Mouse (Mus musculus) ovary, postnatal 36 days (tissue): ENCODE measurements around the gene Asl.
"Not testable (repeated sequence)": the region's sequence is repeated elsewhere in the genome, so short reads cannot be mapped to it uniquely, and the experiment has no call there.

ENCODE experiments used
- DNase-seq: peaks from one replicate; pipeline ENCODE4 v3.0.0; 2022; ENCODE audit warnings: low spot score, mixed read lengths

The Asl gene

GRCm38 (mm10) chr5:130046100-130046499, 17.1 kb upstream of the Asl start:
- DNase-seq, result no peak

- peak; percentile 50 for DNase-seq
These were observed 15.2 kb upstream of the Asl start for GRCm38 (mm10) chr5:130044201-130044695.

DNA sequence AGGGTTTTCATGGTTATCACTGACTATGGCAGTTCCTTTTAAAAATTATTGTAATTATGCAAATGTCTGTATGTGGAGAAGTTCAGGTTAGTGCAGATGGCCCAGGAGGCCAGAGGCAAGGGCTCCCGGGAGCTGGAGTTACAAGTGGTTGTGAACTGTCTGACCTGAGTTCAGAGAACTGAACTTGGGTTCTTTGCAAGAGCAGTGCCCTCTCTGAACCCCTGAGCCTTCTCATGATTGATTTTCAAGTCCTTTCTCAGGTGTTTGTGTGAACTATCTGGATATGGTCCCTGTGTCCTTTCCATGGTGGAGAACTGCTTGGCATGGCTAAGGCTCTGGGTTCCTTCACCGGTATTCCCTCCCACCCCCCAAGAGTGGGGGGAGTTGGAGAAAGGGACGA, 14.7 kb upstream of the Asl start:
- no peak for DNase-seq

DNA sequence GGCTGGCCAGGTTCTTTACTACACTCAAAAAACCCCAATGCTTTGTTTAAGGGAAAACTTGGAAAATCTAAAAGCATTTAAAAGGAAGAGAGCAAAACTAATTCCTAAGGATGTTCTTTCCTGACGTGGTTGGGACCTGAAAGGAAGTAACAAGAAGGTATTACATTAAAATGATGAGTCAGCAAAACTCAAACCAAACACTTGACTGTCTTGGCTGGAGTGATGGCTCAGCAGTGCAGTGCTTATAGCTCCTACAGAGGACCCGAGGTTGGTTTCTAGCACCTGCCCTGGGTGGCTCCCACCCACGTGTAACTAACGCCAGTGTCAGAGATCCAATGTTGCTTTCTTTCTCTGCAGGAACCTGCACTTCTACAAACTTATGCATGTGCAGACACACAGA, 12.2 kb upstream of the Asl start:
- no peak for DNase-seq

- no peak for DNase-seq
These were observed 11.8 kb upstream of the Asl start for GRCm38 (mm10) chr5:130040797-130041196.

DNA sequence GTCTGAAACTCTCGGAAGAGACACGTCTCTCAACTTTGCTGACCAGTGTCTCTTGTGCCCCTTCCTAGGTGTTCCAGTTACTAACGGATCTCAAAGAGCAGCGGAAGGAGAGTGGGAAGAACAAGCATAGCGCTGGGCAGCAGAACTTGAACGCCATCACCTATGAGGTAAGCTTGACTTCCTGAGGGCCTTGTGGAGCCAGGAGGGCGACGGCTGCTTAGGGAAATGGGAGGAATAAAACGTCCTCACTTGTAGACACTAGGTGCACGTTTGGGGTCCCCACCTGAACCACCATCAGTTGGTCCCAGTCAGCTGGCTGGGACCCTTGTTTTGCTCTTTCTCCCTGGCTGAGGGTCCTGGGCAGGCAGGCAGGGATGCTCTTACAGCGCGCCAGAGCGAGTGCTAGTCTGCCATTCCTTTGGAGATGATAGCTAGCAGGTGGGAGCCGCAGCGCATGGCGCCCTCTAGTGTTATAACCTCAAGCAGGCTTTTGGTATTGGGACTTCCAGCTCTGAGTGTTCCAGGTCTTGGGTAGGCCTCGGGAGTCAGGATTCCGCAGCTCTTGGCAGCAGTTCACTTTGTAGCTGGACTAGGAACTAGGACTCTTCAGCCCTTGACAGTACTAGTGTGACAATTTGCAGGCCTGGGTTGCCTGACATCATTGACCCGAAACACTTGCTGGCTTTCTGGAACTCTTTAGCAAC, 8.9 kb upstream of the Asl start:
- DNase-seq, result peak; percentile 53

GRCm38 (mm10) chr5:130036300-130036699, 7.3 kb upstream of the Asl start:
- DNase-seq, result not testable (repeated sequence)

- no peak for DNase-seq
These were observed 4.8 kb upstream of the Asl start for GRCm38 (mm10) chr5:130033869-130034268.

DNA sequence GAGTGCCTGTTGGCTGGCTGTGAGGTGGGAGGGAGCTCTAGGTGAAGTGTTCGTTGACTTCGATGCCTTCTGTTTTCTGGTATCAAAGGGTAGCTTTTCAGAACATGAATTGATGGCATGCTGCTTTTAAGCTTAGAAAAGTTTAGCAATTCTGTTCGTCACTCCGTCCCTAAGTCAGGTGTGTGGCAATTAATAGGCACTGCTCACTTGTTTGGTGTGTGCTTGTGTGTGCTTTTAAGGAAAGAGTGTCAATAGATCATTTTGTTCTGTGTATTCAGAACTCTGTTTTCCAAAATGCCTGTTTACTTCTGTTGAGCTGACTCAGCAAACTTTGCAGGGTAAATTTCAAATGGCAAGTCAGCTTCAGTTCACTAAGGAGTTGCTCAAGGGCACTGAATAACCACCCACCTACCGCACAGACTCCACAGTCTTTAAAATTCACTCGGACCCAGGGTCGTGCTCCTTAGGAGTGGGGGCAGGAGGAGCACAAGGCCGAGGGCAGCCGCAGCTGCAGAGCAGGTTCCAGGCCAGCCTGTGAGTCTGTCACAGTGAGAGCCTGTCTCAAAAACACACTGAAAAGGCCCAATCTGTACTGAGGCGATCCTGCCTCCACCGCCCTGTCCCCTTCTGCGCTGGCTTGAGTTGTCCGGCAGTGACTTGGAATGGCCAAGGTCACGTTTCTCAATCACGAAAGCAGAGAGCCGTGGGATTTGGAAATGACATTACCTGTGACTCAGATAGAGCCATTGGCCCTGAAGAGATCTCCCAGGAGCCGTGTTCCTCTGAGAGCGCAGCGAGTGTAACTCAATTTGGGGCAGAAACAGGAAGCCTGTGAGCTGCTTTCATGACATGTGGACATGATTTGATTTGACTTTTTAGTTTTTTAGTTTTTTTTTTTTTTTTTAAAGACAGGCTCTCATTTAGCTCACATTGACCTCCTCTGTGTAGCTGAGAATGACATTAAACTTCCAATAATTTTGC, 2.7 kb upstream of the Asl start:
- no peak for DNase-seq

GRCm38 (mm10) chr5:130027696-130028095, 1.4 kb downstream of the Asl start:
- no peak for DNase-seq

- no peak for DNase-seq
These were observed 1.9 kb downstream of the Asl start for GRCm38 (mm10) chr5:130027134-130027533.

DNA sequence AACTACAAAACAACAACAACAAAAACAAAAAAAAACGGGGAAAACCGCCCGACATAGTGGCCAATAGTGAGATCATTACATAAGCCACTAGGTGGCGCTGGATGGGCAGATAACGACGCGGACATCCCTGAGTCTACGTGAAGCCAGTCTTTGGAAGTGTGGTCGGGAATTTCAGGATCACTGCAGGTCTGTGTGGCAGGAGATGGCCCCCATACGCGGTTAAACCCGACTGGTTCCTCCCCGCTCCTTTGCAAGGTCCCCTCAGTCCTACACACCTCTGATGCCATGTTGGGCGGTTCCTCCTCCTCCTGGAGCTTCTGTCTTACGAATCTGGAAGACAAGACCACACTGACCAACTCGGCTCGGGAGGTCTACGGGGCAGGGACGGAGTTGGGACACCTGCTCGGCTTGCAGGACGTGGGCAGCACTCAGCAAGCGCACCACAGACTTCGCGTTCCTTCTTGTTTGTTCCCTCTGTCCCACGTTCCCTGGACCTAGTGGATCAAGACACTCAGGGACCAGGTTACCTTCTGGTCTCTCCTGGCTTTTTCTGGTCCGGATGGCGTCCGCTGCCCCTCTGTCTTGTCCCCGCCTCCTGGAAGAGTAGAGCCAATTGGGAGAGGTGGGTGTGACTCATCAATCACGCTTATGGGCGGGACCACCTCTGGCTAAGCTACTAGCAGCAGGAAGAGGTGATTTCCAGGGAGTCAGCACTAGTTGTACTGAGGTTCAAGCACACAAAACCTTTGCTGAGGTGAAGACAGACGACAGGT, 5.1 kb downstream of the Asl start:
- peak; percentile 83 for DNase-seq

DNA sequence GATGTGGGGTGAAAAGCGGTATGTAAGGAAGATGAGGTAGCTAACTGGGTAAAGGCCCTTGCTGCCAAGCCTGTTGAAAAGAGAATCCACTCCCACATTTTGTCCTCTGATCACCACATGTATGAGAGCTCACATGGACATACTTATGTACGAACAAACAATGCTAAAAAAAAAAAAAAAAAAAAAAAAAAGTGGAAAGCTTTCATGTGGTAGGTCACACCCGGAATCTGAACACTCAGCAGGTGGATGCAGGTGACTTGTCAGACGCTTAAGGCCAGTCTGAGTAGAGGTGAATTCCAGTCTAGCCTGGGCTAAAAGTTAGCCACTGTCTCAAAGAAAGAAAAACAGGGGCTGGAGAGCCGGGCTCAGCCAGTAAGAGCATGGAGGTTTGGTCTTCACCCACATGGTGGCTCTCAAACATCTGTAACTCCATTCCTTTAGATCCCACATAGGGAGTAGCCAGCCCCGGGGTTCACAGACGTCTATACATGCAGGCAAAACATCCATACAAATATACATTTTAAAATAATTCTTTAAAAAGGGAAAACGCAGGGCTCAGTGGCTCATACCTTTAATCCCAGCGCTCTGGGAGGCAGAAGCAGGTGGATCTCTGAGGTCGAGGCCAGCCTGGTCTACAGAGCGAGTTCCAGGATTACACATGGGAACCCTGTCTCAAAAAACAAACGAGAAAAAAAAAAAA, 5.8 kb downstream of the Asl start:
- no peak for DNase-seq

GRCm38 (mm10) chr5:130022366-130022765, 6.7 kb downstream of the Asl start:
- DNase-seq, result no peak

DNA sequence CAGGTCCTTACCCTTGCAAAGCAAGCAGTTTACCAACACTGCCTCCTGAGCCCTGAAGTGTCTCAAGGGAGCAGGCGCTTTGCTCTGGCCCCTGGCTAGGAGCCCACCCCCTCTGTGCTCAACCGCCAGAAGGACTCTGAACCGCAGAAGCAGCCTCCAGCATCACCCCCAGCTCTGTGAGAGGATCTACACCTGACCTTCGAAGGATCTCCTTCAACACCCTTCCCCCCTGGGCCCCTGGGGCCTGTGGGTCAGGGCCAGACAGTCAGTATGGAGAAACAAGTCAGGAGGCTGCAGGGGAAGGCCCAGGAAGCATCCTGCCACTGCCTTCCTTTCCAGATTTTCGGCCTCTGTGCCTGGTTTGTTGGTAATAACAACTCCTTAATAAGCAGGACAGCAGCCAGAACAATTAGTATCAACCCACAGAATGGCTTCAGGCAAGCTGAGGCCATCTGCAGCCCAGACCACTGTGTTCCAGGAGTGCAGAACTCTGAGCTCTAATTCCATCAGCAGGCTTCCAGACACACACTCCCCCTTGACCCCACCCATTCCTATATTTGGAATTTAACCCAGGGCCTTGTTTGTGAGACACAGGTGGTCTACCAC, 7.6 kb downstream of the Asl start:
- no peak for DNase-seq

GRCm38 (mm10) chr5:130019461-130019860, 9.6 kb downstream of the Asl start:
- no peak for DNase-seq

- DNase-seq, result no peak
These were observed 13.9 kb downstream of the Asl start for GRCm38 (mm10) chr5:130015104-130015503.

DNA sequence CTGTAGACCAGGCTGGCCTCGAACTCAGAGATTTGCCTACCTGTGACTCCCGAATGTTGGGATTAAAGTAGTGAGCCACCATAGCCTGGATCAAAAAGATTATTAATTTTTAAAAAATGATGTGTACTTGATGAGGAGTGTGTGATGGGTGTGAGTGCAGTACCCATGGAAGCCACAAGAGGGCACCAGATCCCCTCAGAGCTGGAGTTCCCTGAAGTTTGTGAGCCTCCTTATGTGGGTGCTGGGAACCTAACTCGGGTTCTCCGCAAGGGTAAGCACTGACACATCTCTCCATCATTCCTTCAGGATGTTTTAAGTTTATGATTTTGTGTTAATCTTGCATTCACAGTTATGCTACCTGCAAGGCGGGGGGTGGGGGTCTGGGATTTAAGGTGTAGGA, 18.1 kb downstream of the Asl start:
- DNase-seq, result no peak

- no peak for DNase-seq
These were observed 19.3 kb downstream of the Asl start for GRCm38 (mm10) chr5:130009784-130010183.

GRCm38 (mm10) chr5:130008034-130008590, 20.9 kb downstream of the Asl start:
- no peak for DNase-seq

DNA sequence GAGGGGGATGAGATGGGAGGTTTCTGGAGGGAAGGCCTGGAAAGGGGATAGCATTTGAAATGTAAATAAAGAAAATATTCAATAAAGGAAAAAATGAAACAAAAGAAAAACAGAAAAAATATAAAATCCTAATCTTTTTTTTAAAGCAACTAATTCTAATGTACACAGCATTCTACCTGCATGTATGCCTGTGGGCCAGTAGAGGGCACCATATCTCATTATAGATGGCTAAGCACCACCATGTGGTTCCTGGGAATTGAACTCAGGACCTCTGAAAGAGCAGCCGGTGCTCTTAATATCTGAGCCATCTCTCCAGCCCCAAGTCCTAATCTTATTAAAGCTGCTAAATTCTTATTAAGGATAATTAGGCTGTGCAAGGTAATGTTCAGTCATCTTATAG, 21.7 kb downstream of the Asl start:
- no peak for DNase-seq
